ENCODE assay signal across 27 mouse cellular contexts in genomic region chr7:46526665-46527154, GRCm38 (mm10).
"Had no signal": no experiment of that assay in that cellular context is flagged by ENCODE, and none has a peak within 500 bp of the region (broad histone marks: within the 10 kb centered on the region; RNA-seq: fewer than 3 reads in every experiment).

No protein-coding gene starts in this region.

- DNase-seq: gastrocnemius, adult 2 months; gastrocnemius, postnatal 10 days; gastrocnemius, postnatal 25 days; heart, adult 18-20 months; heart, postnatal 10 days; heart, postnatal 4 days; kidney, adult 11 months; kidney, adult 2 months; kidney, adult 9 months; kidney, postnatal 14 days; kidney, postnatal 36 days; layer of hippocampus, adult 9-11 months; layer of hippocampus, postnatal 36 days; liver had no signal

- H3K36me3 ChIP-seq: heart, embryonic 10.5 days; heart, embryonic 12.5 days; hindbrain, embryonic 10.5 days; hindbrain, embryonic 12.5 days; kidney, embryonic 15.5 days; limb, embryonic 10.5 days; limb, embryonic 12.5 days had no signal

- H3K9ac ChIP-seq: heart, embryonic 12.5 days; hindbrain, embryonic 12.5 days; hindbrain, embryonic 14.5 days; kidney, embryonic 15.5 days; limb, embryonic 12.5 days had no signal

- H3K4me3 ChIP-seq: gastrocnemius, adult 2 months; heart, embryonic 10.5 days; heart, embryonic 12.5 days; hindbrain, embryonic 10.5 days; hindbrain, embryonic 12.5 days; kidney, embryonic 15.5 days; limb, embryonic 10.5 days; limb, embryonic 12.5 days had no signal

- H3K4me1 ChIP-seq: heart, embryonic 10.5 days; heart, embryonic 12.5 days; kidney, embryonic 15.5 days had no signal

- H3K4me2 ChIP-seq: heart, embryonic 12.5 days; hindbrain, embryonic 12.5 days; hindbrain, embryonic 14.5 days; kidney, embryonic 15.5 days; limb, embryonic 12.5 days; liver, embryonic 11.5 days had no signal

- H3K9me3 ChIP-seq: heart, embryonic 10.5 days; heart, embryonic 12.5 days; hindbrain, embryonic 10.5 days; hindbrain, embryonic 12.5 days; kidney, embryonic 15.5 days; limb, embryonic 10.5 days; limb, embryonic 12.5 days had no signal

- H3K27ac ChIP-seq: gastrocnemius, adult 2 months; heart, embryonic 10.5 days; hindbrain, embryonic 10.5 days; hindbrain, embryonic 12.5 days; hindbrain, embryonic 14.5 days; kidney, embryonic 15.5 days; kidney, postnatal 0 days; limb, embryonic 10.5 days; limb, embryonic 12.5 days had no signal

- ATAC-seq: hindbrain, embryonic 16.5 days; inflammation-experienced regulatory T-cells, adult 6 months; intestine, embryonic 16.5 days had no signal

- H3K27me3 ChIP-seq: heart, embryonic 12.5 days; hindbrain, embryonic 12.5 days; kidney, embryonic 15.5 days; limb, embryonic 12.5 days had no signal
